Mouse (Mus musculus): ENCODE data around the gene Tmem274.
"Not testable (repeated sequence)": the region's sequence is repeated elsewhere in the genome, so short reads cannot be mapped to it uniquely, and the experiment has no call there.

The Tmem274 gene

GRCm38 (mm10) chr4:149477078-149477477 is at the start of gene Tmem274:
Gene Tmem274 (plus strand): TSS chr4:149477378.
- no peak for DNase-seq (ENCODE audit: low spot score in 2 of 2)

- DNase-seq (ENCODE audit: low spot score in 2 of 2), result no peak
Observed at GRCm38 (mm10) chr4:149429592-149429991, 47.6 kb upstream of the Tmem274 start.

GRCm38 (mm10) chr4:149431887-149432286 is 45.3 kb upstream of the Tmem274 start:
- not testable (repeated sequence) for DNase-seq (ENCODE audit: low spot score in 2 of 2)

GRCm38 (mm10) chr4:149440576-149440975 is 36.6 kb upstream of the Tmem274 start:
- no peak for DNase-seq (ENCODE audit: low spot score in 2 of 2)

GRCm38 (mm10) chr4:149442436-149442835 is 34.7 kb upstream of the Tmem274 start:
- no peak for DNase-seq (ENCODE audit: low spot score in 2 of 2)

GRCm38 (mm10) chr4:149444465-149444864 is 32.7 kb upstream of the Tmem274 start:
- no peak for DNase-seq (ENCODE audit: low spot score in 2 of 2)

GRCm38 (mm10) chr4:149444964-149445701 is 32.0 kb upstream of the Tmem274 start:
- peak; percentile 81 to 85 for DNase-seq (ENCODE audit: low spot score in 2 of 2)

- DNase-seq (ENCODE audit: low spot score in 2 of 2), result peak; percentile 33 to 48
Observed at GRCm38 (mm10) chr4:149445868-149446267, 31.3 kb upstream of the Tmem274 start.

- no peak for DNase-seq (ENCODE audit: low spot score in 2 of 2)
Observed at GRCm38 (mm10) chr4:149446309-149446708, 30.9 kb upstream of the Tmem274 start.

GRCm38 (mm10) chr4:149450636-149451035 is 26.5 kb upstream of the Tmem274 start:
- no peak for DNase-seq (ENCODE audit: low spot score in 2 of 2)

- peak in 1 of 2 experiments; percentile 16 for DNase-seq (ENCODE audit: low spot score in 2 of 2)
Observed at GRCm38 (mm10) chr4:149453656-149454055, 23.5 kb upstream of the Tmem274 start.

- no peak for DNase-seq (ENCODE audit: low spot score in 2 of 2)
Observed at GRCm38 (mm10) chr4:149454263-149454662, 22.9 kb upstream of the Tmem274 start.

- no peak for DNase-seq (ENCODE audit: low spot score in 2 of 2)
Observed at GRCm38 (mm10) chr4:149454879-149455278, 22.3 kb upstream of the Tmem274 start, which contains the start of gene Rbp7. Gene Rbp7 (minus strand): TSS chr4:149454978.

- not testable (repeated sequence) for DNase-seq (ENCODE audit: low spot score in 2 of 2)
Observed at GRCm38 (mm10) chr4:149457163-149457562, 20.0 kb upstream of the Tmem274 start.

GRCm38 (mm10) chr4:149457831-149458430 is 19.2 kb upstream of the Tmem274 start:
- no peak for DNase-seq (ENCODE audit: low spot score in 2 of 2)

GRCm38 (mm10) chr4:149458526-149458925 is 18.7 kb upstream of the Tmem274 start:
- no peak for DNase-seq (ENCODE audit: low spot score in 2 of 2)

- DNase-seq (ENCODE audit: low spot score in 2 of 2), result no peak
Observed at GRCm38 (mm10) chr4:149459425-149459824, 17.8 kb upstream of the Tmem274 start.

- not testable (repeated sequence) for DNase-seq (ENCODE audit: low spot score in 2 of 2)
Observed at GRCm38 (mm10) chr4:149460475-149460874, 16.7 kb upstream of the Tmem274 start.

GRCm38 (mm10) chr4:149461579-149462304 is 15.4 kb upstream of the Tmem274 start:
- no peak for DNase-seq (ENCODE audit: low spot score in 2 of 2)

GRCm38 (mm10) chr4:149462305-149462971 is 14.7 kb upstream of the Tmem274 start:
- no peak for DNase-seq (ENCODE audit: low spot score in 2 of 2)

- DNase-seq (ENCODE audit: low spot score in 2 of 2), result no peak
Observed at GRCm38 (mm10) chr4:149463435-149463950, 13.7 kb upstream of the Tmem274 start.

- DNase-seq (ENCODE audit: low spot score in 2 of 2), result no peak
Observed at GRCm38 (mm10) chr4:149469557-149469956, 7.6 kb upstream of the Tmem274 start.

Data from frontal cortex, postnatal 10 days (tissue).